Mouse (Mus musculus) CH12.LX (cell line): Measurements from ENCODE around the gene Myh6. TPM values are rescaled to one million over a fixed set of nuclear protein-coding genes. Genes with fewer than 3 reads are reported as not detected.

ENCODE experiments used
- DNase-seq: peaks from one replicate; pipeline ENCODE4 v3.0.0-alpha.2; 2013; ENCODE audit errors: extremely low read depth
- H3K27ac ChIP-seq: 2 replicates; pipeline ENCODE4 v1.5.1; 2012; ENCODE audit warnings: low read depth, mild to moderate bottlenecking, control low read depth, moderate library complexity; ENCODE audit not compliant: insufficient read depth
- H3K27me3 ChIP-seq: replicated peaks from 2 replicates; pipeline ENCODE3; 2012; ENCODE audit warnings: inconsistent platforms
- H3K36me3 ChIP-seq, 2 experiments: replicated peaks in 1 of 2; 2 replicates each; pipeline versions ENCODE3 to v1.6.1; 2012; ENCODE audit warnings: inconsistent platforms in 1 of 2, low read length in 1 of 2, mild to moderate bottlenecking in 1 of 2, mixed read lengths in 1 of 2, moderate library complexity in 1 of 2; ENCODE audit not compliant: control insufficient read depth in 1 of 2, insufficient read depth in 1 of 2
- H3K4me1 ChIP-seq, 2 experiments: 2 replicates each; pipeline ENCODE4 v1.6.1; 2012; ENCODE audit warnings: inconsistent platforms in 1 of 2, moderate library complexity in 1 of 2; ENCODE audit not compliant: insufficient read depth in 2 of 2, control insufficient read depth in 1 of 2
- H3K4me2 ChIP-seq: 2 replicates; pipeline ENCODE4 v1.6.1; 2012; ENCODE audit warnings: low read depth, mild to moderate bottlenecking, control low read depth; ENCODE audit not compliant: poor library complexity, insufficient read depth, severe bottlenecking
- H3K4me3 ChIP-seq, 3 experiments: fragments of 150-350 bp in 1 of 3; sonication (generic) in 1 of 3; replicated peaks in 1 of 3; 2 replicates each; pipeline versions ENCODE3 to v1.5.1; 2011 to 2012; ENCODE audit warnings: low read depth in 2 of 3, low read length in 2 of 3, mild to moderate bottlenecking in 2 of 3, moderate library complexity in 2 of 3, control low read depth in 1 of 3, improper control_type of control experiment in 1 of 3, inconsistent platforms in 1 of 3, mixed read lengths in 1 of 3; ENCODE audit not compliant: poor library complexity in 1 of 3
- H3K79me2 ChIP-seq: replicated peaks from 2 replicates; pipeline ENCODE4 v1.6.1; 2012; ENCODE audit warnings: mild to moderate bottlenecking, moderate library complexity; ENCODE audit not compliant: control insufficient read depth, poor library complexity, insufficient read depth, severe bottlenecking; ENCODE audit errors: extremely low read depth
- H3K9ac ChIP-seq: 2 replicates; pipeline ENCODE4 v1.6.1; 2012; ENCODE audit warnings: low read depth, mild to moderate bottlenecking, control low read depth, moderate library complexity; ENCODE audit not compliant: insufficient read depth
- H3K9me3 ChIP-seq: replicated peaks from 2 replicates; pipeline ENCODE3; 2012; ENCODE audit warnings: low read length, inconsistent platforms, mixed read lengths
- CHD1 ChIP-seq: IDR thresholded peaks from 2 replicates; pipeline ENCODE4 v1.6.1; 2012; ENCODE audit warnings: low read depth, low read length, improper control_type of control experiment, inconsistent platforms
- CHD2 ChIP-seq: IDR thresholded peaks from 2 replicates; pipeline ENCODE4 v1.6.1; 2011; ENCODE audit warnings: low read length, improper control_type of control experiment
- CTCF ChIP-seq, 2 experiments: IDR thresholded peaks in 1 of 2; conservative IDR thresholded peaks in 1 of 2; 2 replicates each; pipeline ENCODE4 v1.5.1; 2011 to 2012; ENCODE audit warnings: low read depth in 2 of 2, low read length in 2 of 2, improper control_type of control experiment in 1 of 2, inconsistent platforms in 1 of 2, mild to moderate bottlenecking in 1 of 2, moderate library complexity in 1 of 2
- GABPA ChIP-seq: IDR thresholded peaks from 2 replicates; pipeline ENCODE4 v1.6.1; 2012; ENCODE audit warnings: low read depth, low read length, improper control_type of control experiment, inconsistent platforms; ENCODE audit not compliant: insufficient replicate concordance
- HCFC1 ChIP-seq: IDR thresholded peaks from 2 replicates; pipeline ENCODE4 v1.6.1; 2012; ENCODE audit warnings: low read depth, mild to moderate bottlenecking, inconsistent platforms, low read length, improper control_type of control experiment
- KAT2A ChIP-seq: IDR thresholded peaks from 2 replicates; pipeline ENCODE4 v1.6.1; 2012; ENCODE audit warnings: low read length, improper control_type of control experiment, inconsistent platforms; ENCODE audit not compliant: insufficient replicate concordance
- MAZ ChIP-seq: IDR thresholded peaks from 2 replicates; pipeline ENCODE4 v1.6.1; 2012; ENCODE audit warnings: low read depth, mild to moderate bottlenecking, inconsistent platforms, low read length, improper control_type of control experiment, moderate library complexity
- MEF2A ChIP-seq: IDR thresholded peaks from 2 replicates; pipeline ENCODE4 v1.6.1; 2014; ENCODE audit warnings: low read depth, mild to moderate bottlenecking, inconsistent platforms, low read length, improper control_type of control experiment, borderline replicate concordance
- MXI1 ChIP-seq: IDR thresholded peaks from 2 replicates; pipeline ENCODE4 v1.6.1; 2011; ENCODE audit warnings: mild to moderate bottlenecking, low read depth, low read length, improper control_type of control experiment
- SIN3A ChIP-seq: IDR thresholded peaks from 2 replicates; pipeline ENCODE4 v1.6.1; 2012; ENCODE audit warnings: low read length, improper control_type of control experiment, inconsistent platforms
- TCF12 ChIP-seq: IDR thresholded peaks from 2 replicates; pipeline ENCODE4 v1.6.1; 2014; ENCODE audit warnings: low read depth, mild to moderate bottlenecking, inconsistent platforms, low read length, improper control_type of control experiment
- USF1 ChIP-seq: IDR thresholded peaks from 2 replicates; pipeline ENCODE4 v1.6.1; 2014; ENCODE audit warnings: low read depth, mild to moderate bottlenecking, inconsistent platforms, low read length, improper control_type of control experiment
- ZMIZ1 ChIP-seq: IDR thresholded peaks from 2 replicates; pipeline ENCODE4 v1.6.1; 2012; ENCODE audit warnings: low read depth, mild to moderate bottlenecking, inconsistent platforms, low read length, improper control_type of control experiment
- ZNF384 ChIP-seq: IDR thresholded peaks from 2 replicates; pipeline ENCODE4 v1.6.1; 2012; ENCODE audit warnings: low read depth, low read length, improper control_type of control experiment, inconsistent platforms
- dilution Hi-C: fragments of 300-500 bp; cut with MboI; formaldehyde crosslinking; loops from 2 replicates; pipeline ENCODE4 v1.14.3; 2020; ENCODE audit warnings: low sequenced_read_pairs; ENCODE audit not compliant: extremely low pct_unique_long_range_greater_than_20kb, extremely low pct_ligation_motif_present
- in situ Hi-C: fragments of 300-500 bp; cut with MboI; formaldehyde crosslinking; loops from 3 replicates; pipeline ENCODE4 v1.14.3; 2019; ENCODE audit warnings: low sequenced_read_pairs, low pct_ligation_motif_present, low pct_unique_long_range_greater_than_20kb, mixed read lengths
- polyA plus RNA-seq: library from polyadenylated mRNA; unstranded; fragments of >175 nt; gene quantifications from 2 replicates; pipeline ENCODE4 v1.2.1, GENCODE M21; 2012; ENCODE audit warnings: low read depth; ENCODE audit not compliant: insufficient read length
- total RNA-seq, 2 experiments: library from RNA; depleted of rRNA; stranded (reverse); fragments of 300-350 nt in 1 of 2; fragments of >200 nt in 1 of 2; gene quantifications; 2 replicates each; pipeline ENCODE4 v1.2.3; 2012 to 2014

Gene Myh6
- total and polyA plus RNA-seq, 3 experiments, result 0.04 to 1.5 (median 0.98) TPM

GRCm38 (mm10) chr14:54997297-54997696 is 30.6 kb upstream of the Myh6 start:
- Histone ChIP-seq H3K4me2 (no peak overlapping the region), H3K9ac (no peak overlapping the region), H3K9me3 (peaks cover 6% of the 10 kb centered on the region), H3K4me3 (no peak overlapping the region), H3K27ac (no peak overlapping the region), H3K4me1 (no peaks in the 10 kb centered on the region), H3K27me3 (peaks cover 77% of the 10 kb centered on the region), H3K79me2 (no peaks in the 10 kb centered on the region), H3K36me3 (no peaks in the 10 kb centered on the region)
- DNase-seq, result no peak
- in situ Hi-C loops, result loop anchor here (5.0 kb wide), 1 partner anchor 35 kb away; no protein-coding TSS in a partner anchor
- no peak for TF ChIP-seq ZMIZ1
- TF ChIP-seq USF1, result no peak
- TF ChIP-seq TCF12, result no peak
- no peak for TF ChIP-seq MAZ
- TF ChIP-seq CHD1, result no peak
- no peak for TF ChIP-seq MEF2A
- no peak for TF ChIP-seq HCFC1
- no peak for TF ChIP-seq GABPA
- TF ChIP-seq SIN3A, result no peak
- dilution Hi-C loops, result no loop called here

GRCm38 (mm10) chr14:54996793-54997192 is 30.1 kb upstream of the Myh6 start:
- dilution Hi-C loops, result no loop called here
- Histone ChIP-seq H3K4me2 (no peak overlapping the region), H3K27me3 (peaks cover 78% of the 10 kb centered on the region)

GRCm38 (mm10) chr14:54995457-54996138 is 28.9 kb upstream of the Myh6 start:
- in situ Hi-C loops, result loop anchor here (5.0 kb wide), 1 partner anchor 33 kb away; no protein-coding TSS in a partner anchor
- dilution Hi-C loops, result no loop called here

More at GRCm38 (mm10) chr14:54996793-54997192, 30.1 kb upstream of the Myh6 start:
- in situ Hi-C loops, result loop anchor here (5.0 kb wide), 1 partner anchor 34 kb away; no protein-coding TSS in a partner anchor
- Histone ChIP-seq H3K9ac (no peak overlapping the region), H3K36me3 (no peaks in the 10 kb centered on the region), H3K27ac (no peak overlapping the region), H3K4me3 (no peak overlapping the region), H3K4me1 (no peaks in the 10 kb centered on the region), H3K79me2 (no peaks in the 10 kb centered on the region), H3K9me3 (peaks cover 6% of the 10 kb centered on the region)
- no peak for TF ChIP-seq ZNF384
- no peak for TF ChIP-seq CHD2
- TF ChIP-seq MXI1, result no peak
- DNase-seq, result no peak

More at GRCm38 (mm10) chr14:54995457-54996138, 28.9 kb upstream of the Myh6 start:
- H3K4me2 ChIP-seq, result no peak overlapping the region
- H3K27ac ChIP-seq, result no peak overlapping the region
- H3K4me1 ChIP-seq, result no peaks in the 10 kb centered on the region
- TF ChIP-seq CTCF (conservative IDR thresholded peaks at IDR 0.05 in 1 of 2, IDR thresholded peaks at IDR 0.05 in 1 of 2; ENCODE audit: low read depth in 2 of 2, low read length in 2 of 2) (no peak), GABPA (no peak), ZNF384 (no peak), SIN3A (no peak), USF1 (no peak), KAT2A (no peak)
- H3K27me3 ChIP-seq, result peaks cover 79% of the 10 kb centered on the region
- H3K9ac ChIP-seq, result no peak overlapping the region
- no peaks in the 10 kb centered on the region for H3K36me3 ChIP-seq
- H3K9me3 ChIP-seq, result no peaks in the 10 kb centered on the region
- H3K4me3 ChIP-seq, result no peak overlapping the region
- no peaks in the 10 kb centered on the region for H3K79me2 ChIP-seq
- DNase-seq, result no peak
